Mouse (Mus musculus) stomach, embryonic 14.5 days (tissue): Measurements from ENCODE around the gene Far1. TPM values are rescaled to one million over a fixed set of nuclear protein-coding genes. Genes with fewer than 3 reads are reported as not detected.

Source experiments
- ATAC-seq: fragments of 200-750 bp; cut with Nextera tagmentation; 2 replicates; pipeline ENCODE4 v1.8.0; 2017; ENCODE audit warnings: low read depth, moderate TSS enrichment; ENCODE audit not compliant: insufficient number of reproducible peaks, insufficient read depth, low FRiP score
- H3K27ac ChIP-seq: fragments of 300-500 bp; sonication (generic); 2 replicates; pipeline ENCODE4 v1.5.1; 2014; ENCODE audit warnings: mild to moderate bottlenecking, low read length, moderate library complexity, mixed read lengths
- H3K27me3 ChIP-seq: fragments of 300-500 bp; sonication (generic); 2 replicates; pipeline ENCODE4 v1.6.1; 2014; ENCODE audit warnings: low read length, control low read depth, mixed read lengths; ENCODE audit not compliant: control insufficient read depth, insufficient read depth
- H3K36me3 ChIP-seq: fragments of 300-500 bp; sonication (generic); 2 replicates; pipeline ENCODE4 v1.6.1; 2014; ENCODE audit warnings: mild to moderate bottlenecking, control low read depth, low read length, moderate library complexity, mixed read lengths; ENCODE audit not compliant: control insufficient read depth, insufficient read depth
- H3K4me1 ChIP-seq: fragments of 300-500 bp; sonication (generic); 2 replicates; pipeline ENCODE4 v1.6.1; 2014; ENCODE audit warnings: low read length, control low read depth, mixed read lengths; ENCODE audit not compliant: control insufficient read depth, insufficient read depth
- H3K4me2 ChIP-seq: fragments of 300-500 bp; sonication (generic); replicated peaks from 2 replicates; pipeline ENCODE4 v1.6.1; 2014; ENCODE audit warnings: low read depth, low read length, control low read depth
- H3K4me3 ChIP-seq: fragments of 300-500 bp; sonication (generic); 2 replicates; pipeline ENCODE4 v1.5.1; 2014; ENCODE audit warnings: low read depth, low read length, control low read depth
- H3K9ac ChIP-seq: fragments of 300-500 bp; sonication (generic); replicated peaks from 2 replicates; pipeline ENCODE4 v1.6.1; 2014; ENCODE audit warnings: low read depth, mild to moderate bottlenecking, control low read depth, low read length, moderate library complexity, mixed read lengths
- H3K9me3 ChIP-seq: fragments of 300-500 bp; sonication (generic); 2 replicates; pipeline ENCODE4 v1.6.1; 2016; ENCODE audit warnings: low read depth, low read length, control low read depth; ENCODE audit not compliant: control insufficient read depth
- WGBS: fragments of 180-500 bp; shearing (Covaris S2); extraction: QIAGEN DNeasy Blood & Tissue Kit; methylation state at CpG from one replicate; pipeline ENCODE4 v1.1.7; 2014; 5-methylcytosine and 5-hydroxymethylcytosine counted together
- polyA plus RNA-seq: library from polyadenylated mRNA; unstranded; fragments of >200 nt; fragmentation: Nextera tagmentation; extraction: Ambion mirVana; gene quantifications from 2 replicates; pipeline ENCODE4 v1.2.1, GENCODE M21; 2014

The Far1 gene
- polyA plus RNA-seq, 1 experiment from 2014 or later: 130 TPM

DNA sequence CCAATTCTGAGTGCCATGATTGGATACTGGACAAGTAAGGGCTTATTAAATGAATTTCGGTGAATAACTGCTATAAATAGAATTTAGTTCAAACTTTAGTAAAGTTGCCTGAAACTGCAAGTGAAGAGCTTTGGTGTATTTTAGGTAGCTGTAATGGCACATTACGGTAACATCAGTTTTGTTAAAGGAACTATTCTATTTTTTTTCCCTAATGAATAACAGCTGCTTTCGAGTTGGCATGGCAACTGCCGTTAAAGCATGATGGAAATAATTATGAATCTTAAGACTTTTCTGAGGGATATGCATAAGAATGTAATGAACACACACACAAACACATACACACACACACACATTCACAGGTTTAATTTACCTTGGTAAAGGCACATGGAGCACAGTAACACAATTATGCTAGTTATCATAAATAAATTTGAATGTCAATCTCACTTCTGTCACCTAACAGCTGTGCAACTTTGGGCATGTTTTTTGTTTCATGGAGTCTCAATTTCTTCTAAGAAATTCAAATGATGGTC, 8.1 kb upstream of the Far1 start:
- Histone ChIP-seq H3K4me1 (no peaks in the 10 kb centered on the region), H3K9ac (no peak overlapping the region), H3K4me3 (no peak overlapping the region), H3K27ac (no peak overlapping the region), H3K36me3 (no peaks in the 10 kb centered on the region), H3K27me3 (no peaks in the 10 kb centered on the region), H3K4me2 (no peak overlapping the region), H3K9me3 (no peaks in the 10 kb centered on the region)
- ATAC-seq: no peak
- 84% methylated on average over 4 of the region's 4 CpGs for WGBS

DNA sequence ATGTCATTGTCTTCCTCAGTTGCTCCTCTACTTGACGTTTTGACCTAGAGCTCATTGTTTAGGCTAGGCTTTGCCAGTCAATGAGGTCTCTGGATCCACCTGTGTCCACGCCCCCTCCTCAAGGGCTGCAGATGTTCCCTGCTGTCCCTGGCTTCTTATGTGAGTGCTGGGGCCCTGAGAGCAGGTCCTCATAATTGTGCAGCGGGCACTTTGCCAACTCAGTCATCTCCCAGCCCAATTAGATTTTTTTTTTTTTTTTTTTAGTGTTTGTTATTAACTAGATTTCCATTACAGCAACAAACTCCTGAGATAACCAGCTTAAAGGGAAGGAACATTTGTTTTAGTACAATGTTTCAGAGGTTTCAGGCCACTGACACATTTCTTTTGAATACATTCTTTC, 5.8 kb upstream of the Far1 start:
- no peak for ATAC-seq
- no peaks in the 10 kb centered on the region for H3K4me1 ChIP-seq
- H3K27ac ChIP-seq: no peak overlapping the region
- WGBS: 56% methylated on average over 3 of the region's 3 CpGs
- no peak overlapping the region for H3K4me2 ChIP-seq
- no peaks in the 10 kb centered on the region for H3K9me3 ChIP-seq
- no peaks in the 10 kb centered on the region for H3K36me3 ChIP-seq
- no peaks in the 10 kb centered on the region for H3K27me3 ChIP-seq
- H3K4me3 ChIP-seq: no peak overlapping the region
- H3K9ac ChIP-seq: no peak overlapping the region

DNA sequence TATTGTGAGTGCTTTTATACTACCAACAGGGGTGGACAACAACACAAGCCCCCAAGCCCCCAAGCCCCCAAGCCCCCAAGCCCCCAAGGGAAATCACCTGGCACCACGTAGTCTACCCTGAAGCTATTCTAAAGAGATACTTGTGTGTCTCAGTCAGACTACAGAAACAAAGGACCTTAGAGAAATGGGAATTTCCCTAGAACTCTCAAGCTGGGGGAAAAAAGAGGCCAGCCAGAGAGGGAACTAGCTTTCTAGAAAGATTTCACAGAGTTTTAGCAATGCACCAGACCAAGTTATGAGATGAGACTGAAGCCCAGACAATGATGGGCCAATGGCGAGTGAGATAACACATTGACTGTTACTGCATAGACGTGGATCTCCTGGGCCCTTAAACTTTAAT, 2.2 kb upstream of the Far1 start:
- no peak overlapping the region for H3K4me2 ChIP-seq
- H3K9me3 ChIP-seq: no peaks in the 10 kb centered on the region
- no peak overlapping the region for H3K27ac ChIP-seq
- H3K27me3 ChIP-seq: no peaks in the 10 kb centered on the region
- no peaks in the 10 kb centered on the region for H3K36me3 ChIP-seq
- 85% methylated on average over 3 of the region's 3 CpGs for WGBS
- no peak overlapping the region for H3K9ac ChIP-seq
- H3K4me1 ChIP-seq: no peaks in the 10 kb centered on the region; the same call in 1 of the 2 replicates
- H3K4me3 ChIP-seq: no peak overlapping the region
- ATAC-seq: no peak

DNA sequence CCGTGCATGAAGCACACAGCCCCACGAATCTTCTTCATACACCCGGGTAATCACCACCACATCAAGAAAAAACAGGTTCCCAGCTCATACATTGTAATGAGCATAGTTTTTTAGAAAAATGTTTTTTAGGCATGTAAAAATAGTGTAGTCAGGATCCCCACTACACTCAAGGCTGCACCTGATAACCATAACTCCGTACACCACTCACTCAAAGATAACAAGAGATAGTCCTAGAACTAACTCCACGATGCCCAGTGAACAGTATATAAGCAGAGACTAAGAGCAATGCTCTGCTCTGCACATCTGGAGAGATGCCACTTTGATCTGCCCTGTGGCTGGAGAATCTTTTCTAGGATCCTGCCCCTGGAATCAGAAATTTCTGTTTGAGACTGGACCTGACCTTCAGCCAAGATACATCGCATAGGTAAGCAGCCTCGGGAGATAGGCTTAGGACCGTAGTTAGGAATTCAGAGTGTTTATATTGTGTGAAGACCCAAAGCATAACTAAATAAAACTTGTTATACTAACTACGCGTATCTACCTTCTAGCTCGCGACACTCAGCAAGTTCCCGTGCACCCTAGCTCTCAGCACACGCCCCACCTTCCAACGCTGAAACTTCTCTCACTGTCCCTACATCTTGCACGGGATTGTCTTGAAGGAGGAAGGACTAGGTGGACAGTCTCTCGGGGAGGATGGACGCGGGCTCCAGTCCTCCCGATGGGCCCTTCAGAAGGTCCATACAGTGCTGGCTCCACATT, 928 bp upstream of the Far1 start:
- peak; percentile 4 for ATAC-seq
- H3K4me2 ChIP-seq: peak overlapping the region; percentile 89
- peak overlapping the region; percentile 96 for H3K4me3 ChIP-seq
- peak overlapping the region; percentile 55; the same call in 1 of the 2 replicates for H3K27ac ChIP-seq
- H3K9me3 ChIP-seq: no peaks in the 10 kb centered on the region
- WGBS: 17% methylated on average over 20 of the region's 20 CpGs
- no peaks in the 10 kb centered on the region; the same call in 1 of the 2 replicates for H3K4me1 ChIP-seq
- H3K9ac ChIP-seq: peak overlapping the region; percentile 63
- no peaks in the 10 kb centered on the region for H3K27me3 ChIP-seq
- no peaks in the 10 kb centered on the region for H3K36me3 ChIP-seq

DNA sequence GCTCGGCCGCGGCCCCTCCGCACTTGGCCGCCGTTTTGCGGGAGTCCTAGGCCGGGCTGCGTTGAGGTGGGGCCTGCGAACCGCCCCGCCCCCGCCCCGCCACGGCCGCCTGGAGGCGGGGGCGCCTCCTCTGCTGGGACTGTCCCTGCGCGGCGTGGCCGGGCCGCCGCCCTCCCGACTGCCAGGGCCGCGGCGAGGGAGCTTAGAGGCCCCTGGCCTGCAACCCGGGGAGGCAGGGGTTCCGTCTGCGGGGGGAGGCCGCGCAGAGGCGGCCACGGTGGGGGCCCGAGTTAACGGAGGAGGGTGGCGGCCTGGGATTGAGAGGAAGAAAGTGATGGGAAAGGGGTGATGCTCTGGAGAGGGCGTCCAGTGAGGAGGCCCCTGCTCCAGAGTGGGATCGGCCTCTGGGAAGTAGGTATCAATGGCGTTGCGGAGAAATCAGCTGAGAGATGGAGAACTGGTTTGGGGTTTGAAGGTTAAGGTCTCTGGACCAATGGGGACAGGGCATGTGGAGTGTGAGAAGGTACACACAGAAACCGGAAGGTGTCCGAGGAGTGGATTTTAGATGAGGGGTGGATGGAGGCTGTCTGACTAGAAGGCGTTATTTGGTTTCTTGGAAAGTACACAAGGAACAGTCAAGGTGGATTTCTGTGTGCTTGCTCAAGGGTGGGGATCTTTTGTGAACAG, 472 bp downstream of the Far1 start:
- Histone ChIP-seq H3K27ac (peak overlapping the region; percentile 91), H3K4me2 (peak overlapping the region; percentile 78), H3K9me3 (no peaks in the 10 kb centered on the region), H3K9ac (peak overlapping the region; percentile 89), H3K4me3 (peak overlapping the region; percentile 96), H3K27me3 (no peaks in the 10 kb centered on the region), H3K4me1 (no peaks in the 10 kb centered on the region; the same call in 1 of the 2 replicates), H3K36me3 (no peaks in the 10 kb centered on the region)
- ATAC-seq: peak; percentile 69
- under 1% methylated on average over 44 of the region's 45 CpGs for WGBS

DNA sequence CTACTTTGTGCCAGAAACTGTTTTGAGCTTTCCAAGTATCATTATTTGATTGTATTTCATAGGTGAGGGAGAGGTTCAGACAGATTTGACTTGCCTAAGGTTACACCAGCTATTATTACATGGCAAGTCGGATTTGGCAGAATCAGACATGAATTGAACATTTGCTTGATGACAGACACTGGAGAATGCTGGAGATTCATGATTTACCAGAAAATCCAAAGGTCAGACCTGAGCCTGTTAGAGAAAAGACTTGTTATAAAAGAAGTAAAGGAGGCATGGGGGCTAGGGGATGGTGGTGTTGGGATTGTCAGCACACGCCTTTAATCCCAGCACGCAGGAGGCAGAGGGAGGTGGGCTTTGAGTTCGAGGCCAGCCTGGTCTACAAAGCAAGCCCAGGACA, 2.2 kb downstream of the Far1 start:
- no peaks in the 10 kb centered on the region for H3K27me3 ChIP-seq
- no peak overlapping the region for H3K9ac ChIP-seq
- peak overlapping the region; percentile 78; the same call in 1 of the 2 replicates for H3K4me2 ChIP-seq
- ATAC-seq: no peak
- WGBS: 88% methylated on average over 4 of the region's 4 CpGs
- no peaks in the 10 kb centered on the region for H3K9me3 ChIP-seq
- no peak overlapping the region for H3K4me3 ChIP-seq
- no peaks in the 10 kb centered on the region for H3K36me3 ChIP-seq
- no peaks in the 10 kb centered on the region; the same call in 1 of the 2 replicates for H3K4me1 ChIP-seq
- H3K27ac ChIP-seq: no peak overlapping the region

DNA sequence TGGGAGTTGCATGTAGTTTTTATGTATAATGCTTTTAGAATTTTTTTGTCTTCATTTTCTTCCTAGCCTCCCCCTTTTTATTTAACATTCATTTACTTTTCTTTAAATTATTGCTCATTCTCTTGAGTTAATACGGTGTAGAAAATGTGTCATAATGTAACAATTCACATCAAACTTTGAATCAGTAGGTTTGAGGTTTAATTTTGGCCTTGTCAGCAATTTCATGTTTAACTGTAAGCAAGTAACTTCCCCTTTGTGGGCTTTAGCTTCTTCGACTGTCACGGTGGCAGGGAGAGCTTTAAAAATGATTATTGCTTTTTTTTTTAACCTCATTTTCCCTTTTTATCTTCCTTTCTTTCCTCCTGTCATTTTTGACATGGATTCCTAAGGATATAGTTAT, 4.8 kb downstream of the Far1 start:
- H3K4me3 ChIP-seq: no peak overlapping the region
- H3K9me3 ChIP-seq: no peaks in the 10 kb centered on the region
- no peak for ATAC-seq
- no peak overlapping the region for H3K4me2 ChIP-seq
- H3K4me1 ChIP-seq: no peaks in the 10 kb centered on the region; the same call in 1 of the 2 replicates
- H3K27ac ChIP-seq: no peak overlapping the region
- no peak overlapping the region for H3K9ac ChIP-seq
- H3K36me3 ChIP-seq: no peaks in the 10 kb centered on the region
- 62% methylated on average over 3 of the region's 3 CpGs for WGBS
- H3K27me3 ChIP-seq: no peaks in the 10 kb centered on the region

DNA sequence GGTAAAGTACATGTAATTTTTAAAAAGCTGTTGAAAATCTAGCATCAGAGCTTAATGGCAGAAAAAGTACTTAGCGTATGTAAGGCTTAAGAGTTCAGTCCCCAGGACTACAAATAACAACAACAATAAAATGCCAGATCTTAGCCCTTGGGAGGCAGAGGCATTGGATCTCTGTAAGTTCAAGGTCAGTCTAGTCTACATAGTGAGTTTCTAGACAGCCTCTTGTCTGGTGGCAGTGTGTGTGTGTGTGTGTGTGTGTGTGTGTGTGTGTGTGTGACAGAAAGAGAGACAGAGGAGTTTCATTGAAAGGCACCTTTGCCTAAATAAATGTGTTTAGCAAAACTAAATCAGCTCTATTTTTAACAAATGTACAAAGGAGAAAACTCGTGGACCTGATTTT, 5.3 kb downstream of the Far1 start:
- 90% methylated on average over 2 of the region's 2 CpGs for WGBS
- no peaks in the 10 kb centered on the region for H3K27me3 ChIP-seq
- ATAC-seq: no peak

More for the DNA sequence above, 5.3 kb downstream of the Far1 start:
- no peak overlapping the region for H3K4me3 ChIP-seq
- no peak overlapping the region for H3K27ac ChIP-seq
- no peaks in the 10 kb centered on the region for H3K9me3 ChIP-seq
- no peaks in the 10 kb centered on the region; the same call in 1 of the 2 replicates for H3K4me1 ChIP-seq
- H3K9ac ChIP-seq: no peak overlapping the region
- no peaks in the 10 kb centered on the region for H3K36me3 ChIP-seq
- no peak overlapping the region for H3K4me2 ChIP-seq
